Mouse (Mus musculus) erythroblast, embryonic 14.5 days (primary cell): ENCODE measurements around the gene Hck. TPM values are rescaled to one million over a fixed set of nuclear protein-coding genes. Genes with fewer than 3 reads are reported as not detected.

Experiments used
- H3K27me3 ChIP-seq: 2 replicates; pipeline ENCODE4 v1.6.1; 2012; ENCODE audit warnings: inconsistent platforms; ENCODE audit not compliant: control insufficient read depth
- H3K36me3 ChIP-seq: 2 replicates; pipeline ENCODE4 v1.6.1; 2012; ENCODE audit warnings: mild to moderate bottlenecking, inconsistent platforms; ENCODE audit not compliant: control insufficient read depth
- H3K4me1 ChIP-seq: 2 replicates; pipeline ENCODE4 v1.6.1; 2012; ENCODE audit warnings: inconsistent platforms; ENCODE audit not compliant: control insufficient read depth
- H3K4me3 ChIP-seq: replicated peaks from 2 replicates; pipeline ENCODE3; 2012; ENCODE audit warnings: moderate library complexity, mild to moderate bottlenecking, inconsistent platforms
- H3K9me3 ChIP-seq: 2 replicates; pipeline ENCODE4 v1.6.1; 2012; ENCODE audit warnings: low read length, inconsistent platforms, mixed read lengths; ENCODE audit not compliant: control insufficient read depth
- GATA1 ChIP-seq: IDR thresholded peaks from 2 replicates; pipeline ENCODE4 v1.6.1; 2012; ENCODE audit warnings: low read length, inconsistent platforms, mixed read lengths
- TAL1 ChIP-seq: IDR thresholded peaks from 3 replicates; pipeline ENCODE4 v1.6.1; 2012; ENCODE audit warnings: low read length, inconsistent platforms, mixed read lengths
- polyA plus RNA-seq: library from polyadenylated mRNA; stranded (reverse); fragments of >175 nt; gene quantifications from 2 replicates; pipeline ENCODE4 v1.2.3, GENCODE M21; 2012

Gene Hck
- polyA plus RNA-seq, 1 experiment = 0.13 TPM

- Histone ChIP-seq H3K9me3 (no peaks in the 10 kb centered on the region), H3K4me1 (no peaks in the 10 kb centered on the region), H3K27me3 (peaks cover 14% of the 10 kb centered on the region), H3K4me3 (no peak overlapping the region), H3K36me3 (no peaks in the 10 kb centered on the region)
- TF ChIP-seq TAL1 (no peak), GATA1 (no peak)
Measured at GRCm38 (mm10) chr2:153139996-153140613, 31.8 kb downstream of the Hck start.

GRCm38 (mm10) chr2:153142620-153143199 is 34.4 kb downstream of the Hck start:
- Histone ChIP-seq H3K27me3 (peaks cover 24% of the 10 kb centered on the region), H3K36me3 (no peaks in the 10 kb centered on the region), H3K4me3 (no peak overlapping the region), H3K9me3 (no peaks in the 10 kb centered on the region), H3K4me1 (no peaks in the 10 kb centered on the region)
- no peak for TF ChIP-seq GATA1
- no peak for TF ChIP-seq TAL1

- no peaks in the 10 kb centered on the region for H3K36me3 ChIP-seq
- H3K4me3 ChIP-seq = no peak overlapping the region
- TF ChIP-seq GATA1 (no peak), TAL1 (no peak)
- no peaks in the 10 kb centered on the region for H3K4me1 ChIP-seq
- peaks cover 29% of the 10 kb centered on the region for H3K27me3 ChIP-seq
- H3K9me3 ChIP-seq = no peaks in the 10 kb centered on the region
Measured at GRCm38 (mm10) chr2:153145346-153145745, 37.1 kb downstream of the Hck start.

DNA sequence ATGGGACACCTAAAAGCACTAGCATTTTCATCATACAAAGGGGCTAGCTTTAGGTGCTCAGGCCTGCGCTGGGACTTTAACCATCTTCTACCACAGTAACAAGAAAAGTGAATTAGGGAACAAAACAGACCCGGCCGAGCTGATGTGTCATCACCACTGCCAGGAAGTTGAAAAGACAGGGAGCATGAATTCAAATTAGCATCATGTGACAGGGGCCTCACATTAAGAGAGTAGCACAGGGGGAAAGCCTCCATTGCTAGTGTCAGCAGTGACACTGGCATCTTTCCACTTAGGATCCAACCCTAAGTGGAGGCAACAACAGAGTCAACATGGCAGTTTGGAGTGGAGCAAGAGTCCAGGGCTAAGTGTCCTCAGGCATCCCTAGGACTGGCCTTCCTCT is 39.0 kb downstream of the Hck start:
- no peak overlapping the region for H3K4me3 ChIP-seq
- H3K36me3 ChIP-seq = no peaks in the 10 kb centered on the region
- no peak for TF ChIP-seq GATA1
- TF ChIP-seq TAL1 = no peak
- H3K27me3 ChIP-seq = peaks cover 41% of the 10 kb centered on the region
- no peaks in the 10 kb centered on the region for H3K4me1 ChIP-seq
- no peaks in the 10 kb centered on the region for H3K9me3 ChIP-seq

- Histone ChIP-seq H3K4me1 (no peaks in the 10 kb centered on the region), H3K27me3 (peaks cover 43% of the 10 kb centered on the region), H3K4me3 (no peak overlapping the region), H3K9me3 (no peaks in the 10 kb centered on the region), H3K36me3 (no peaks in the 10 kb centered on the region)
- TF ChIP-seq TAL1 = no peak
- no peak for TF ChIP-seq GATA1
Measured at GRCm38 (mm10) chr2:153147715-153148114, 39.4 kb downstream of the Hck start.

- peaks cover 55% of the 10 kb centered on the region for H3K27me3 ChIP-seq
- no peaks in the 10 kb centered on the region for H3K4me1 ChIP-seq
- H3K36me3 ChIP-seq = no peaks in the 10 kb centered on the region
- no peak for TF ChIP-seq GATA1
- TF ChIP-seq TAL1 = no peak
- no peak overlapping the region for H3K4me3 ChIP-seq
- H3K9me3 ChIP-seq = no peaks in the 10 kb centered on the region
Measured at GRCm38 (mm10) chr2:153149742-153150141, 41.5 kb downstream of the Hck start.

- Histone ChIP-seq H3K4me1 (no peaks in the 10 kb centered on the region), H3K27me3 (peaks cover 58% of the 10 kb centered on the region), H3K9me3 (no peaks in the 10 kb centered on the region), H3K36me3 (no peaks in the 10 kb centered on the region), H3K4me3 (no peak overlapping the region)
- no peak for TF ChIP-seq GATA1
- TF ChIP-seq TAL1 = no peak
Measured at GRCm38 (mm10) chr2:153151026-153151425, 42.8 kb downstream of the Hck start.

GRCm38 (mm10) chr2:153151926-153152665 is 43.8 kb downstream of the Hck start:
- Histone ChIP-seq H3K27me3 (peaks cover 57% of the 10 kb centered on the region), H3K4me1 (no peaks in the 10 kb centered on the region), H3K36me3 (no peaks in the 10 kb centered on the region), H3K9me3 (no peaks in the 10 kb centered on the region), H3K4me3 (no peak overlapping the region)
- TF ChIP-seq GATA1 (no peak), TAL1 (no peak)

GRCm38 (mm10) chr2:153153033-153153450 is 44.8 kb downstream of the Hck start:
- Histone ChIP-seq H3K36me3 (no peaks in the 10 kb centered on the region), H3K9me3 (no peaks in the 10 kb centered on the region), H3K4me1 (no peaks in the 10 kb centered on the region), H3K4me3 (no peak overlapping the region), H3K27me3 (peaks cover 57% of the 10 kb centered on the region)
- no peak for TF ChIP-seq TAL1
- TF ChIP-seq GATA1 = no peak
